Comparison of ENCODE assay signal across 8 mouse cellular contexts in genomic region chr5:20880797-20881775, GRCm38 (mm10). TPM values are rescaled to one million over a fixed set of nuclear protein-coding genes. Genes with fewer than 3 reads are reported as not detected.
A peak's percentile ranks its signal among the peaks of the same experiment; 100 is the strongest.
DNase-seq lines count a peak whose midpoint lies in the region; ATAC-seq lines count a peak whose summit lies in the region.

No protein-coding gene starts in this region.

- intact Hi-C loops in gastrocnemius, postnatal 36 days (cut with DNase I), result loop anchor here (5.0 kb wide), 1 partner anchor 89 kb away; no protein-coding TSS in a partner anchor

- no peaks in the 10 kb centered on the region for H3K27me3 ChIP-seq in limb, embryonic 11.5 days (ENCODE audit: control insufficient read depth, insufficient read depth, low read length)
- H3K27me3 ChIP-seq in midbrain, embryonic 11.5 days (ENCODE audit: control insufficient read depth, insufficient read depth, low read length), result no peaks in the 10 kb centered on the region

- H3K9ac ChIP-seq in limb, embryonic 11.5 days (ENCODE audit: low read length), result peak overlapping the region; percentile 86
- peak overlapping the region; percentile 88 for H3K9ac ChIP-seq in midbrain, embryonic 11.5 days (ENCODE audit: low read length)

- no peaks in the 10 kb centered on the region for H3K4me1 ChIP-seq in limb, embryonic 11.5 days (ENCODE audit: control insufficient read depth, insufficient read depth, low read length)
- peaks cover 15% of the 10 kb centered on the region for H3K4me1 ChIP-seq in midbrain, embryonic 11.5 days (ENCODE audit: control insufficient read depth, insufficient read depth, low read length)

- H3K9me3 ChIP-seq in limb, embryonic 11.5 days (ENCODE audit: control insufficient read depth, low read length), result no peaks in the 10 kb centered on the region
- no peaks in the 10 kb centered on the region for H3K9me3 ChIP-seq in midbrain, embryonic 11.5 days (ENCODE audit: control insufficient read depth, low read length)

- ATAC-seq in limb, embryonic 11.5 days (ENCODE audit: insufficient number of reproducible peaks, low FRiP score, low TSS enrichment, low read depth), result no peak; the same call in 1 of the 2 replicates
- no peak for ATAC-seq in midbrain, embryonic 11.5 days (ENCODE audit: low FRiP score)

- no peaks in the 10 kb centered on the region; the same call in 1 of the 2 replicates for H3K36me3 ChIP-seq in limb, embryonic 11.5 days (ENCODE audit: control insufficient read depth, insufficient read depth, low read length)
- no peaks in the 10 kb centered on the region for H3K36me3 ChIP-seq in midbrain, embryonic 11.5 days (ENCODE audit: control insufficient read depth, insufficient read depth, low read length)

- peak overlapping the region; percentile 44 for H3K4me2 ChIP-seq in limb, embryonic 11.5 days (ENCODE audit: low read depth, severe bottlenecking)
- H3K4me2 ChIP-seq in midbrain, embryonic 11.5 days, result peak overlapping the region; percentile 59

- DNase-seq in adrenal gland, adult 18-20 months (ENCODE audit: low spot score in 2 of 2), result peak; percentile 53 to 58
- peak; percentile 22 for DNase-seq in embryo, embryonic 11.5 days (ENCODE audit: low read depth, low spot score)
- peak; percentile 14 to 35 for DNase-seq in gastrocnemius, postnatal 36 days
- peak; percentile 64 for DNase-seq in kidney, adult 18-20 months
- DNase-seq in limb, embryonic 11.5 days (ENCODE audit: low spot score), result peak; percentile 74
- peak; percentile 94 for DNase-seq in midbrain, embryonic 11.5 days (ENCODE audit: low spot score, missing footprints)
- DNase-seq in skeletal muscle tissue, adult 2 months (ENCODE audit: low read depth, low spot score), result peak; percentile 31
- peak; percentile 22 for DNase-seq in yolk sac, embryonic 10.5 days (ENCODE audit: low spot score)

- WGBS in limb, embryonic 11.5 days, result 1% methylated on average over 47 of the region's 64 CpGs
- 2% methylated on average over 49 of the region's 64 CpGs for WGBS in midbrain, embryonic 11.5 days

- H3K4me3 ChIP-seq in limb, embryonic 11.5 days (ENCODE audit: low read depth, low read length), result peak overlapping the region; percentile 73
- H3K4me3 ChIP-seq in midbrain, embryonic 11.5 days (ENCODE audit: low read depth, low read length), result peak overlapping the region; percentile 94

- peak overlapping the region; percentile 91 for H3K27ac ChIP-seq in limb, embryonic 11.5 days (replicated peaks; ENCODE audit: low read depth, low read length)
- H3K27ac ChIP-seq in midbrain, embryonic 11.5 days (ENCODE audit: low read depth, low read length), result peak overlapping the region; percentile 91

RNA-seq across cellular contexts. Expression of gene Phtf2, which starts 0.8 kb away (rescaled TPM):
- total RNA-seq in adrenal gland, adult 18-20 months (2021), result 10 to 100 TPM in 1 of 2 experiments, 1 to 10 TPM in 1; 8.2 to 11.1 TPM
- total RNA-seq in gastrocnemius, postnatal 36 days (2021), result 100 to 1,000 TPM; 146 to 180 TPM
- polyA plus RNA-seq in limb, embryonic 11.5 days (2014; fragmentation: Nextera tagmentation; extraction: Ambion mirVana), result 17.7 and 21.2 TPM in 2 replicates
- polyA plus RNA-seq in midbrain, embryonic 11.5 days (2014; fragmentation: Nextera tagmentation; extraction: Ambion mirVana), result 20.8 and 22.9 TPM in 2 replicates

RNA-seq across cellular contexts. Expression of gene Tmem60, which starts 0.9 kb away (rescaled TPM):
- total RNA-seq in adrenal gland, adult 18-20 months (2021), result 10 to 100 TPM; 17.4 to 20.1 TPM
- 10 to 100 TPM; 13.6 to 17.6 TPM for total RNA-seq in gastrocnemius, postnatal 36 days (2021)
- 46.1 and 51.4 TPM in 2 replicates for polyA plus RNA-seq in limb, embryonic 11.5 days (2014; fragmentation: Nextera tagmentation; extraction: Ambion mirVana)
- polyA plus RNA-seq in midbrain, embryonic 11.5 days (2014; fragmentation: Nextera tagmentation; extraction: Ambion mirVana), result 60.6 and 66.2 TPM in 2 replicates

Comparison
In these comparisons a context has a peak if more than half of its experiments do, and no peak if none do; other contexts are left out.
1. DNase-seq: peak in every context shown above with its lines; median percentile 94 in midbrain, embryonic 11.5 days; 74 in limb, embryonic 11.5 days; 64 in kidney, adult 18-20 months; 56 in adrenal gland, adult 18-20 months; 31 in skeletal muscle tissue, adult 2 months; 24 in gastrocnemius, postnatal 36 days; 22 in embryo, embryonic 11.5 days; 22 in yolk sac, embryonic 10.5 days.
2. RNA of gene Phtf2, which starts 0.8 kb away (total RNA-seq): 146 to 180 TPM in gastrocnemius, postnatal 36 days; 8.2 to 11.1 TPM in adrenal gland, adult 18-20 months; every median in the first group is over 10 times any median in the second.